Mouse (Mus musculus) myocyte (in vitro differentiated cells): ENCODE data around the gene Nmt2.

Experiments
- CEBPB ChIP-seq: IDR thresholded peaks from 2 replicates; pipeline ENCODE4 v1.6.1; 2011; ENCODE audit warnings: mild to moderate bottlenecking, moderate library complexity; ENCODE audit not compliant: poor library complexity, insufficient read depth, severe bottlenecking
- E2F4 ChIP-seq: IDR thresholded peaks from one replicate; pipeline ENCODE4 v1.6.1; 2011; ENCODE audit warnings: mild to moderate bottlenecking, control low read depth, moderate library complexity; ENCODE audit not compliant: insufficient read depth
- MAX ChIP-seq: IDR thresholded peaks from one replicate; pipeline ENCODE4 v1.6.1; 2011; ENCODE audit warnings: low read depth, mild to moderate bottlenecking, control low read depth
- MYOD1 ChIP-seq, 3 experiments: IDR thresholded peaks; one replicate each; pipeline ENCODE4 v1.6.1; 2011; ENCODE audit warnings: control low read depth in 2 of 3, low read depth in 2 of 3, mild to moderate bottlenecking in 2 of 3, moderate library complexity in 1 of 3; ENCODE audit not compliant: insufficient read length in 2 of 3, control insufficient read depth in 1 of 3
- MYOG ChIP-seq, 3 experiments: IDR thresholded peaks; one replicate each; pipeline ENCODE4 v1.6.1; 2011; ENCODE audit warnings: control low read depth in 2 of 3, low read depth in 2 of 3, mild to moderate bottlenecking in 2 of 3; ENCODE audit not compliant: insufficient read length in 2 of 3, control insufficient read depth in 1 of 3, insufficient read depth in 1 of 3
- POLR2A ChIP-seq: IDR thresholded peaks from one replicate; pipeline ENCODE4 v1.6.1; 2011; ENCODE audit warnings: low read depth, mild to moderate bottlenecking, control low read depth, moderate library complexity; ENCODE audit not compliant: insufficient read length
- POLR2AphosphoS2 ChIP-seq: IDR thresholded peaks from one replicate; pipeline ENCODE4 v1.6.1; 2011; ENCODE audit warnings: low read depth, control low read depth; ENCODE audit not compliant: insufficient read length
- SRF ChIP-seq: IDR thresholded peaks from one replicate; pipeline ENCODE4 v1.6.1; 2011; ENCODE audit warnings: low read depth; ENCODE audit not compliant: control insufficient read depth, insufficient read length
- TCF12 ChIP-seq: IDR thresholded peaks from one replicate; pipeline ENCODE4 v1.6.1; 2011; ENCODE audit warnings: mild to moderate bottlenecking, control low read depth; ENCODE audit not compliant: poor library complexity, insufficient read depth, severe bottlenecking
- TCF3 ChIP-seq: IDR thresholded peaks from one replicate; pipeline ENCODE4 v1.6.1; 2011; ENCODE audit warnings: low read depth, control low read depth; ENCODE audit not compliant: insufficient read length
- USF1 ChIP-seq: IDR thresholded peaks from one replicate; pipeline ENCODE4 v1.6.1; 2011; ENCODE audit warnings: low read depth, mild to moderate bottlenecking, control low read depth, moderate library complexity

GRCm38 (mm10) chr2:3285181-3285530 is 1.1 kb downstream of the Nmt2 start:
- TF ChIP-seq POLR2A (no peak), MYOG (IDR thresholded peaks at IDR 0.05; ENCODE audit: control insufficient read depth in 1 of 3, insufficient read depth in 1 of 3, insufficient read length in 2 of 3, low read depth in 2 of 3) (no peak), CEBPB (no peak), POLR2AphosphoS2 (no peak), TCF12 (no peak), SRF (no peak), E2F4 (no peak), TCF3 (no peak), USF1 (no peak), MAX (no peak), MYOD1 (IDR thresholded peaks at IDR 0.05; ENCODE audit: control insufficient read depth in 1 of 3, insufficient read length in 2 of 3, low read depth in 2 of 3) (no peak)
